Mouse (Mus musculus): ENCODE results near the gene Itga9. TPM values are rescaled to one million over a fixed set of nuclear protein-coding genes. Genes with fewer than 3 reads are reported as not detected.
A peak's percentile ranks its signal among the peaks of the same experiment; 100 is the strongest.

The Itga9 gene
- polyA plus RNA-seq, 1 experiment from 2014 or later = 23.8 TPM

DNA sequence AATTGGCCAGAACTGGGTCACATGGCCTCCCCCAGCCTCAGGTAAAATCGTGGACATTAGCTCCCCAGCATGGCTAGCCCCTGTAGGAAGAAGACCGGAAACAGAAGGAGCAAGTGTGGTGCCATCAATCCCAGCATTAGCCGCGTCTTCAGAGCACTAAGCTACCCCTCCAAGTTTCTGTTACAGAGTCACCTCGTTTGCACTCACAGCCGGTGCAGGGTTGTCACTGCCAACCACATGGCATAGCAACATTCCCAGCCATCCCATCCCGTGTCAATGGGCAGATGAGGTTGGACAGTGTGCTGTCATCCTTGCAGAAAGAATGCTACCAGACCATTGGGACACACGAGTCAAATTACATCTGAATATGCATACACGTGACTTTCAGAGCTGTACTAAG, 324.1 kb downstream of the Itga9 start:
- ATAC-seq (ENCODE audit: borderline replicate concordance, extremely low read depth, low FRiP score, low TSS enrichment) = no peak
- Histone ChIP-seq H3K4me1 (peaks cover 48% of the 10 kb centered on the region), H3K4me2 (no peak overlapping the region), H3K36me3 (no peaks in the 10 kb centered on the region), H3K27me3 (no peaks in the 10 kb centered on the region), H3K9me3 (no peaks in the 10 kb centered on the region), H3K9ac (no peak overlapping the region), H3K27ac (no peak overlapping the region), H3K4me3 (no peak overlapping the region)
- WGBS = 67% methylated on average over 9 of the region's 9 CpGs

DNA sequence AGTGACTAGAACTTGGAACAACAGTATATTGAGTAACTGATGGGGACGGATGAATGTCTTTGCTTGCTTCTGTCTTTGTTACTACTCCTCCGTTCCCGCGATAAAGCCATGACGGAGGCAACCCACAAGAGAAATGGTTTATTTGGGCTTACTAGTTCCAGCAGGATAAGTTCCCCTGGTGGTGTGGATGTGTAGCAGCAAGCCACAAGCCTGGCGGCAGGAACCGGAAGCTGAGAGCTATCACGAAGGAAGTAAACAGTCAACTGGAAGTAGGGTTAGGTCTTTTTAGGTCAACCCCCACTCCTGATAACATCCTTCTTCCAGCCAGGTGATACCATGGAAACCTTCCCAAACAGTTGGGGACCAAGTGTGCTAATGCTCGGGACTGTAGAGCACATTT, 327.3 kb downstream of the Itga9 start:
- no peak for ATAC-seq (ENCODE audit: borderline replicate concordance, extremely low read depth, low FRiP score, low TSS enrichment)
- H3K4me1 ChIP-seq = peaks cover 40% of the 10 kb centered on the region

DNA sequence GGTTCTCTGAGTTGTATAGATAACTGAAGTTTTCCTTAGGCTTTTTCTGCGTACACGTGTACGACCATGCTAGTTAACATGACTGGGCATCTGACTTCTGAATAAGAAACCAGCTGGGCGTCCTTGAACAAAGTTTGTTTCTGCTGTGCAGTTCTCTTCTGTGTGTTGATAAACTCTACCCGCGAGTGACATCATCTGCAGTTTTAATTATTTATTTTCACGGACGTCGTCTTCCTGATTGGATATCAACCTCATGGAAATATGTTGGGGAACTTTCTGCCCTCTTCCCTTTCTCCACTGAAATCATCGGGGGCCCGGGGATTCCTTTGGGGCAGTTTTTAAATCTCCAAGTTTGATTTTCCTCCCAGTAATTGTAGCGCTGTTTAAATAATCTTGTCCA, 327.8 kb downstream of the Itga9 start:
- WGBS = 57% methylated on average over 12 of the region's 12 CpGs
- H3K4me2 ChIP-seq = no peak overlapping the region
- no peaks in the 10 kb centered on the region for H3K36me3 ChIP-seq
- ATAC-seq (ENCODE audit: borderline replicate concordance, extremely low read depth, low FRiP score, low TSS enrichment) = no peak
- no peaks in the 10 kb centered on the region for H3K9me3 ChIP-seq
- H3K27me3 ChIP-seq = no peaks in the 10 kb centered on the region
- H3K4me1 ChIP-seq = peaks cover 38% of the 10 kb centered on the region
- H3K27ac ChIP-seq = no peak overlapping the region
- no peak overlapping the region for H3K9ac ChIP-seq
- H3K4me3 ChIP-seq = no peak overlapping the region

More for the DNA sequence above, 327.3 kb downstream of the Itga9 start:
- no peak overlapping the region for H3K9ac ChIP-seq
- H3K27ac ChIP-seq = no peak overlapping the region
- H3K9me3 ChIP-seq = no peaks in the 10 kb centered on the region
- 78% methylated on average over 9 of the region's 9 CpGs for WGBS
- H3K36me3 ChIP-seq = no peaks in the 10 kb centered on the region
- no peak overlapping the region for H3K4me3 ChIP-seq
- H3K4me2 ChIP-seq = no peak overlapping the region
- H3K27me3 ChIP-seq = no peaks in the 10 kb centered on the region

DNA sequence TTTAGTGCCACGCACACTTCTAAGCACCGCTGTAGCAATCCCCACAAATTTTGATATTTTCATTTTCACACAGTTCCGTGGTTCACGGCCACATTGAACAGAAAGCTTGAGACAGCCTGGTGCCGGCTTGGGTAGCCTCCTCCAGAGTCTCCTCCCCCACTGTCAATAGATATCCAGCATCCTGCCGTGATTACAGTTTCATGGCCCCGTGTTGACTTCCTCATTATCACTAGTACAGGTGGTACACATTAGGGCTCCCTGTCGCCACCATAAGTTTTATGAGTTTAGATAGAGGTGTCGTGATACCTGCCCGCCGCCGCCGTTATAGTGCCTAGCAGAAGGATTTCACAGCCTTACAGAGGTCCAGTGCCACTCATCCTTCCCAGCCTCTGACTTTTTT, 328.6 kb downstream of the Itga9 start:
- Histone ChIP-seq H3K9ac (no peak overlapping the region), H3K27ac (no peak overlapping the region), H3K4me3 (no peak overlapping the region), H3K4me1 (peaks cover 38% of the 10 kb centered on the region), H3K27me3 (no peaks in the 10 kb centered on the region), H3K4me2 (no peak overlapping the region), H3K9me3 (no peaks in the 10 kb centered on the region), H3K36me3 (no peaks in the 10 kb centered on the region)
- 70% methylated on average over 13 of the region's 13 CpGs for WGBS
- ATAC-seq (ENCODE audit: borderline replicate concordance, extremely low read depth, low FRiP score, low TSS enrichment) = no peak

DNA sequence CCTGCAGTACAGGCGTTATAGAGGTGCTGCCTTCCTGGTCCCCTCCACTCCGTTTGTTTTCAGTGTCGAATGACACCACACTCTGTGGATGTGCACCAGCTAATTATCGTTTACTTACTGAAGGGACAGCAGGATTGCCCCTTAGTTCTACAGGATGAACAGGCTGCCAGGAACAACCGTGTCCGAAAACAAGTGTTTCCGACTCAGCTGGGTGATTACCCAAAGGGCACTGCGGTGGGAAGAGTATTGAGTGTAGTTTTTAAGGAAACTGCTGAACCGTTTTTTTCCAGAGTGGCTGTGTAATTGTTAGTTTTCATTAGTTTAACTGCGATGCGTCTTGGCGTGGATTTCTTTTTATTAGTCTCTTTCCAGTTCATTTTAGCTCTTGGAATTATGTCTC, 329.6 kb downstream of the Itga9 start:
- Histone ChIP-seq H3K4me2 (no peak overlapping the region), H3K4me1 (peaks cover 42% of the 10 kb centered on the region), H3K9me3 (no peaks in the 10 kb centered on the region), H3K27me3 (no peaks in the 10 kb centered on the region), H3K36me3 (no peaks in the 10 kb centered on the region), H3K9ac (no peak overlapping the region), H3K4me3 (no peak overlapping the region), H3K27ac (no peak overlapping the region)
- 64% methylated on average over 12 of the region's 12 CpGs for WGBS
- no peak for ATAC-seq (ENCODE audit: borderline replicate concordance, extremely low read depth, low FRiP score, low TSS enrichment)

DNA sequence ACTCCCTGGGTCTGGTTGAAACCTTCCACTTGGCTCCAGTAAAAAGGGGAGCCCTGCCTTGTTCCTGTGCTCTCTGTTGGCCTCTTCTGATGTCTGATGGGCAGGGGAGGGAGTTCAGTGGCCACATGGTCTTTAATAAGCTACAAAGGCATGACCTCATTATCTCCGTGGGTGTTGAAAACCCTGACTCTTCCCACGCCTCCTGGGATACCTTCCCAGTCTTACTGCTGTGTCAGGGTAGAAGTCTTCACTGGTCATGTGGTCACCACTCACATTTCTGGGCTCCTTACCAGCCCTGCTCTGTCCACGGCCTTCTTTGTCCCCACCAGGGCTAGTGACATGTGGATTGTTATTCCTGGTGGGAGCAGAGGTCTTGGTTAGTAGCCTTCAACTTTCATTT, 331.0 kb downstream of the Itga9 start:
- WGBS = 70% methylated on average over 3 of the region's 3 CpGs
- Histone ChIP-seq H3K4me1 (peaks cover 38% of the 10 kb centered on the region), H3K36me3 (no peaks in the 10 kb centered on the region), H3K27ac (no peak overlapping the region), H3K9ac (no peak overlapping the region), H3K27me3 (no peaks in the 10 kb centered on the region), H3K4me2 (no peak overlapping the region), H3K9me3 (no peaks in the 10 kb centered on the region), H3K4me3 (no peak overlapping the region)
- ATAC-seq (ENCODE audit: borderline replicate concordance, extremely low read depth, low FRiP score, low TSS enrichment) = no peak

DNA sequence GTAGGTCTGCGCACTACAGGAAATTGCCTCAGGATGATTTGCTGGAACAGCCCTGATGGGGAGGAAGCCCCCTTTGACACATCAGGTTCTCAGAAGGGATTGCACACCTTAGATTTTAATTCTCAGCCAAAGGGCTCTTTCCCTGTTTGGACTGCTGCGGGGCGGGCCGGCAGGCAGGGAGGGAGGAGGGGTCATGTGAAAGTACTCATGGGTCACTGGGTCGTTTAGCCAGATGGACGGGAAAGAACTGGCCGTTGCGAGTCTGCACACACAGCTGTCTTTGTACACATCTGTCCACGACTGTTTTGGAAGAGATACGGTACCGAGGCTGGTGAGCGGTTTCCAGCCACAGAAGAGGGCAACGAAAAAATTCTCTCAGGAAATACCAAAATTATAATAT, 332.9 kb downstream of the Itga9 start:
- Histone ChIP-seq H3K4me3 (no peak overlapping the region), H3K36me3 (no peaks in the 10 kb centered on the region), H3K4me2 (no peak overlapping the region), H3K9ac (no peak overlapping the region), H3K9me3 (no peaks in the 10 kb centered on the region), H3K27ac (peak overlapping the region; percentile 69), H3K4me1 (peaks cover 42% of the 10 kb centered on the region), H3K27me3 (no peaks in the 10 kb centered on the region)
- ATAC-seq (ENCODE audit: borderline replicate concordance, extremely low read depth, low FRiP score, low TSS enrichment) = no peak
- WGBS = 27% methylated on average over 13 of the region's 13 CpGs

DNA sequence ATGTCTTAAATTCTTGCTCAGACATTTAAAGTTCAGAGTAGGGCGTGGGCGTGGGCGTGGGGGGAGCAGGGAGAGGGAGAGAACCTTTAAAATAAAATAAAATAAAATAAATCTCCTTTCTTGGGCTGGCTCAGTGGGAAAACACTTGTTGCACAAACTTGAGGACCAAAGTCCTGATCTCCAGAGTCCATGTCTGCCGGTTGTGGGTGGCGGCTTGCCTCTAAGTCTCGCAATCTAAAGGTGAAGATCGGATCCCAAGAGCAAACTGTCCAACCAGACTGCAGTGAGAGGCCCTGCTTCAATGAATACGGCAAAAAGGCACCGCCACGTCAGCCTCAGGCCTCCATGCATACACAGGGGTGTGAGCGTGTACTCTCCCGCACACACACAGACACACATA, 333.3 kb downstream of the Itga9 start:
- no peaks in the 10 kb centered on the region for H3K36me3 ChIP-seq
- H3K9me3 ChIP-seq = no peaks in the 10 kb centered on the region
- H3K9ac ChIP-seq = no peak overlapping the region
- no peaks in the 10 kb centered on the region for H3K27me3 ChIP-seq
- no peak overlapping the region for H3K4me2 ChIP-seq
- H3K4me3 ChIP-seq = no peak overlapping the region
- 69% methylated on average over 12 of the region's 12 CpGs for WGBS
- H3K4me1 ChIP-seq = peaks cover 44% of the 10 kb centered on the region
- peak overlapping the region; percentile 69 for H3K27ac ChIP-seq
- ATAC-seq (ENCODE audit: borderline replicate concordance, extremely low read depth, low FRiP score, low TSS enrichment) = no peak

DNA sequence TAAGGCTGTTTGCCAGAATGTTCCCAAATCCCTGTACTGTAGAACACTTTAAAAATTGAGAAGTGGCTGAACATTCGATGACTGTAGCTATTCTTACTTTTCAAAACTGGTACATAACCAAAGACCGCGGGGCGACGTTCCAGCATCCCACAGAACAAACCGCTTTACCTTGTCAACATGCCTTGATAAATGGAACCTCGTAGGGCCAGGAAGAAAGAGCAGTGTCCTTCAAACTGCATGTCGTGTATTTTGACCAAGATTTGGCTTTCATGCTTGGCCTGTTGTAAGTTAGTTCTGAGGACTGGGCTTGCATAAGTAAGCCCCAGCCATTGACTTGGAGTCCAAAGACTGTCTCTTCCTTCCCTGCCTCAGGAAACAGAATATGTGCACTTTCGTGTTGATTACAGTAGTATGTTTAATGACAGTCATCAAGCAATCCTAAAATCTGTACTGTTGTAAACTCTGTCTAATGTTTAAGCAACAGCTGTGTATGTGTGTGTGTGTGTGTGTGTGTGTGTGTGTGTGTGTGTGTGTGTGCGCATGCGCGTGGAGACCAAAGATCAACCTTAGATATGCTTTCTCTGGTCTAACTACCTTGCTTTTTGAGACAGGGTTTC, 334.2 kb downstream of the Itga9 start:
- Histone ChIP-seq H3K4me2 (no peak overlapping the region), H3K4me3 (no peak overlapping the region), H3K4me1 (peaks cover 42% of the 10 kb centered on the region), H3K27me3 (no peaks in the 10 kb centered on the region), H3K36me3 (no peaks in the 10 kb centered on the region), H3K9me3 (no peaks in the 10 kb centered on the region), H3K9ac (no peak overlapping the region), H3K27ac (peak overlapping the region; percentile 69)
- no peak for ATAC-seq (ENCODE audit: borderline replicate concordance, extremely low read depth, low FRiP score, low TSS enrichment)
- 71% methylated on average over 12 of the region's 12 CpGs for WGBS

DNA sequence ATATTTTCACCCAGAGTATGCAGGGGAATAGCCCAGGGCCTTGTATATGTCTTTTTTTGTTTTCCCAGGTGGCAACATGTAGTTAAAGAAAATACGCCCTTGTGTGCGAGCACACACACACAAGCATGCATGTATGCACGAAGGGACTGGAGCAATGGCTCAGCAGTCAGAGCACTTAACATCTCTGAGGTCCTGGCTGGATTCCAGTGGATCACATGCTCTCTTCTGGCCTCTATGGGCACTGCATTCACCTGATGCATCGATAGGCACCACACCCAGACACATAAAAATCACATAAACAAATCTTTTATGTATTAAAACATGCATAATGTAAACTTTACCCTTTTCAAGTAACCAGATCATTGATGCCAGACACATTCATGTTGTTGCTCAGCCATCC, 335.5 kb downstream of the Itga9 start:
- no peak overlapping the region for H3K4me3 ChIP-seq
- H3K4me2 ChIP-seq = no peak overlapping the region
- no peaks in the 10 kb centered on the region for H3K36me3 ChIP-seq
- H3K27ac ChIP-seq = no peak overlapping the region
- H3K27me3 ChIP-seq = no peaks in the 10 kb centered on the region
- H3K9me3 ChIP-seq = no peaks in the 10 kb centered on the region
- peaks cover 37% of the 10 kb centered on the region for H3K4me1 ChIP-seq
- WGBS = 83% methylated on average over 4 of the region's 4 CpGs
- no peak overlapping the region for H3K9ac ChIP-seq
- ATAC-seq (ENCODE audit: borderline replicate concordance, extremely low read depth, low FRiP score, low TSS enrichment) = no peak

DNA sequence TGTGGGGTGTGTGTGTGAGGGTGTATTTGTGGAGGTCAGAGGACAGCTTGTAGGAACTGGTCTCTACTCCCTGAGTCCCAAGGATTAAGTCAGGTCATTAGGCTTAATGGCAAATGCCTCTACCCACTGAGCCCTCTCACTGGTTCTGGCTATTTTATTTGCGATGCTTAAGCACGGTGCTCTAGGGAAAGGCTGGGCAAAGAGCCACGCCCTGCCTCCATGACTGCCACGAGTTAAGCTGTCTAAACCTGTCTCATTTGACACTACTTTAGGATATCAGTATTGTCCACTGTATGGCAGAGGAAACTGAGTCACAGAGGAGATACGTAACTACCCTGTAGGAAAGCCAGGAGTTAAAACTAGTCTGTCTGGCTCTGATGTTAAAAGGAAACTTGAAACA, 337.5 kb downstream of the Itga9 start:
- no peak for ATAC-seq (ENCODE audit: borderline replicate concordance, extremely low read depth, low FRiP score, low TSS enrichment)
- no peaks in the 10 kb centered on the region for H3K9me3 ChIP-seq
- H3K27me3 ChIP-seq = no peaks in the 10 kb centered on the region
- no peaks in the 10 kb centered on the region for H3K36me3 ChIP-seq
- H3K4me2 ChIP-seq = no peak overlapping the region
- WGBS = 53% methylated on average over 5 of the region's 5 CpGs
- H3K4me3 ChIP-seq = no peak overlapping the region
- no peak overlapping the region for H3K9ac ChIP-seq
- no peak overlapping the region for H3K27ac ChIP-seq
- peaks cover 37% of the 10 kb centered on the region for H3K4me1 ChIP-seq

DNA sequence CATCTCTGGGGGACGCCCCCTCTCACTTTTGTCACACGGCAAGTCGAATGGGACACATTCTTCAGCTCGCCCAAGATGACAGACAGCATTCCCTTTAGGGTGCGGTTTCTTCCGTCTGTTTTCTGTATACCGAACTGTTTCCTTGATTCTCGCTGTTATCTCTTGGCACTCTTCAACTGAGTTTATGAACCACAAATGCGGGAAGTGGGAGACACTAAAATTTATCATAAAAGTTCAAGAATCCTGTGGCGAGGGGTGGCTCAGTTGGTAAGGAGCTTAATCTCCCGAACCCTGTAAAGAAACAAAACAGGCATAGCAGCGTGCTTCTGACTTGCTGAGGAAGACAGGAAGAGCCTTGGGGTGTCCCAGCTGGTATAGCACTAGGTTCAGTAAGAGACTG, 337.9 kb downstream of the Itga9 start:
- Histone ChIP-seq H3K4me3 (no peak overlapping the region), H3K27ac (no peak overlapping the region), H3K9ac (no peak overlapping the region), H3K36me3 (no peaks in the 10 kb centered on the region), H3K27me3 (no peaks in the 10 kb centered on the region), H3K4me2 (no peak overlapping the region), H3K9me3 (no peaks in the 10 kb centered on the region), H3K4me1 (peaks cover 39% of the 10 kb centered on the region)
- ATAC-seq (ENCODE audit: borderline replicate concordance, extremely low read depth, low FRiP score, low TSS enrichment) = no peak
- WGBS = 33% methylated on average over 12 of the region's 12 CpGs

DNA sequence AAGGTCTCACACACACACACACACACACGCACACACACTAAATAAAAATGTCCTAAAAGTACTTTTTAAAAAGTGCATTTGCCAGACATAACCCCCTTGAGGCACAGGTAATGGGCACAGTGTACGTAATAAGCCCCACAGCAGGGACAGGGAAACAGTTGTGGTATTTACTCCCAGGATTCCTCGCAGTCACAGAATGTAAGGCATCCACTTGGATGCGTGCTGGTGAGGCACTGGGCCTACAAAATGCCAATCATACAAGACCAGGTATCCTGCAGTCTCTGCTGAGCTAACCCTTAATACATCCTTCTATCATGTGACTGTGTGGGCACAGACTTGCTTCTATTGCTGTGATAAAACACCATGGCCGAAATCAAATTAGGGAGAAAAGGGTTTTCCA, 342.0 kb downstream of the Itga9 start:
- 73% methylated on average over 5 of the region's 5 CpGs for WGBS
- H3K4me3 ChIP-seq = no peak overlapping the region
- ATAC-seq (ENCODE audit: borderline replicate concordance, extremely low read depth, low FRiP score, low TSS enrichment) = no peak
- no peaks in the 10 kb centered on the region for H3K27me3 ChIP-seq
- no peaks in the 10 kb centered on the region for H3K9me3 ChIP-seq
- H3K36me3 ChIP-seq = no peaks in the 10 kb centered on the region
- H3K4me1 ChIP-seq = peaks cover 48% of the 10 kb centered on the region
- H3K27ac ChIP-seq = no peak overlapping the region
- H3K9ac ChIP-seq = no peak overlapping the region
- H3K4me2 ChIP-seq = no peak overlapping the region

Measured in lung, embryonic 15.5 days (tissue).